Mouse (Mus musculus): ENCODE data around the gene Rnd1. TPM values are rescaled to one million over a fixed set of nuclear protein-coding genes. Genes with fewer than 3 reads are reported as not detected.

Rnd1 gene
- total RNA-seq, 2 experiments from 2014 or later = 2.1 to 2.4 TPM

- DNase-seq = no peak
Measured at GRCm38 (mm10) chr15:98637155-98637554, 40.1 kb downstream of the Rnd1 start.

GRCm38 (mm10) chr15:98636517-98636916, 40.7 kb downstream of the Rnd1 start:
- no peak for DNase-seq

GRCm38 (mm10) chr15:98635291-98635841, 41.9 kb downstream of the Rnd1 start:
- peak; percentile 36 to 70 for DNase-seq

- peak; percentile 86 to 93 for DNase-seq
Measured at GRCm38 (mm10) chr15:98634541-98635081, 42.6 kb downstream of the Rnd1 start.

GRCm38 (mm10) chr15:98633822-98634470, 43.3 kb downstream of the Rnd1 start:
- no peak for DNase-seq

GRCm38 (mm10) chr15:98632921-98633320, 44.3 kb downstream of the Rnd1 start:
- no peak for DNase-seq

- peak; percentile 79 to 82 for DNase-seq
Measured at GRCm38 (mm10) chr15:98632107-98632744, 45.0 kb downstream of the Rnd1 start.

GRCm38 (mm10) chr15:98631493-98631892, 45.8 kb downstream of the Rnd1 start:
- peak; percentile 65 to 80 for DNase-seq

GRCm38 (mm10) chr15:98630540-98630939, 46.7 kb downstream of the Rnd1 start, which contains the start of gene Cacnb3:
Gene Cacnb3, plus strand, starts transcription at chr15:98630840.
- DNase-seq = no peak

- no peak for DNase-seq
Measured at GRCm38 (mm10) chr15:98629464-98629863, 47.8 kb downstream of the Rnd1 start.

- no peak for DNase-seq
Measured at GRCm38 (mm10) chr15:98628589-98629254, 48.5 kb downstream of the Rnd1 start.

GRCm38 (mm10) chr15:98626487-98627212, 50.6 kb downstream of the Rnd1 start:
- no peak for DNase-seq

- DNase-seq = no peak
Measured at GRCm38 (mm10) chr15:98626078-98626477, 51.2 kb downstream of the Rnd1 start.

GRCm38 (mm10) chr15:98623361-98623821, 53.9 kb downstream of the Rnd1 start:
- DNase-seq = no peak

GRCm38 (mm10) chr15:98622721-98623120, 54.5 kb downstream of the Rnd1 start:
- no peak for DNase-seq

- no peak for DNase-seq
Measured at GRCm38 (mm10) chr15:98622199-98622598, 55.1 kb downstream of the Rnd1 start.

- peak; percentile 76 to 79 for DNase-seq
Measured at GRCm38 (mm10) chr15:98617176-98617537, 60.1 kb downstream of the Rnd1 start.

- no peak for DNase-seq
Measured at GRCm38 (mm10) chr15:98616362-98617175, 60.7 kb downstream of the Rnd1 start.

GRCm38 (mm10) chr15:98615751-98616150, 61.5 kb downstream of the Rnd1 start:
- DNase-seq = no peak

GRCm38 (mm10) chr15:98614971-98615370, 62.3 kb downstream of the Rnd1 start:
- DNase-seq = no peak

- DNase-seq = peak in 1 of 2 experiments; percentile 51
Measured at GRCm38 (mm10) chr15:98614551-98614950, 62.7 kb downstream of the Rnd1 start.
